Mouse (Mus musculus): ENCODE measurements around the gene Basp1. TPM values are rescaled to one million over a fixed set of nuclear protein-coding genes. Genes with fewer than 3 reads are reported as not detected.

The Basp1 gene
- total RNA-seq, 2 experiments from 2014 or later: not detected

GRCm38 (mm10) chr15:25428551-25428950 lies 15.0 kb upstream of the Basp1 start:
- ATAC-seq (replicated peaks; ENCODE audit: low FRiP score, poor library complexity, severe bottlenecking): no peak

- no peak for ATAC-seq (replicated peaks; ENCODE audit: low FRiP score, poor library complexity, severe bottlenecking)
Observed at GRCm38 (mm10) chr15:25420266-25420665, 6.7 kb upstream of the Basp1 start.

GRCm38 (mm10) chr15:25416367-25416766 lies 2.8 kb upstream of the Basp1 start:
- no peak for ATAC-seq (replicated peaks; ENCODE audit: low FRiP score, poor library complexity, severe bottlenecking)

- no peak for ATAC-seq (replicated peaks; ENCODE audit: low FRiP score, poor library complexity, severe bottlenecking)
Observed at GRCm38 (mm10) chr15:25415958-25416357, 2.4 kb upstream of the Basp1 start.

- ATAC-seq (replicated peaks; ENCODE audit: low FRiP score, poor library complexity, severe bottlenecking): no peak
Observed at GRCm38 (mm10) chr15:25414747-25415119, 1.2 kb upstream of the Basp1 start.

- ATAC-seq (replicated peaks; ENCODE audit: low FRiP score, poor library complexity, severe bottlenecking): no peak
Observed at GRCm38 (mm10) chr15:25414011-25414746, 615 bp upstream of the Basp1 start.

GRCm38 (mm10) chr15:25412761-25413261 lies 753 bp downstream of the Basp1 start:
- no peak for ATAC-seq (replicated peaks; ENCODE audit: low FRiP score, poor library complexity, severe bottlenecking)

- no peak for ATAC-seq (replicated peaks; ENCODE audit: low FRiP score, poor library complexity, severe bottlenecking)
Observed at GRCm38 (mm10) chr15:25412171-25412641, 1.4 kb downstream of the Basp1 start.

- ATAC-seq (replicated peaks; ENCODE audit: low FRiP score, poor library complexity, severe bottlenecking): no peak
Observed at GRCm38 (mm10) chr15:25411461-25411860, 2.1 kb downstream of the Basp1 start.

GRCm38 (mm10) chr15:25405926-25406325 lies 7.6 kb downstream of the Basp1 start:
- ATAC-seq (replicated peaks; ENCODE audit: low FRiP score, poor library complexity, severe bottlenecking): no peak

- no peak for ATAC-seq (replicated peaks; ENCODE audit: low FRiP score, poor library complexity, severe bottlenecking)
Observed at GRCm38 (mm10) chr15:25403879-25404278, 9.7 kb downstream of the Basp1 start.

GRCm38 (mm10) chr15:25402001-25402400 lies 11.6 kb downstream of the Basp1 start:
- no peak for ATAC-seq (replicated peaks; ENCODE audit: low FRiP score, poor library complexity, severe bottlenecking)

GRCm38 (mm10) chr15:25400276-25400675 lies 13.3 kb downstream of the Basp1 start:
- no peak for ATAC-seq (replicated peaks; ENCODE audit: low FRiP score, poor library complexity, severe bottlenecking)

- no peak for ATAC-seq (replicated peaks; ENCODE audit: low FRiP score, poor library complexity, severe bottlenecking)
Observed at GRCm38 (mm10) chr15:25395912-25396590, 17.5 kb downstream of the Basp1 start.

GRCm38 (mm10) chr15:25392525-25393099 lies 21.0 kb downstream of the Basp1 start:
- no peak for ATAC-seq (replicated peaks; ENCODE audit: low FRiP score, poor library complexity, severe bottlenecking)

GRCm38 (mm10) chr15:25391210-25391609 lies 22.4 kb downstream of the Basp1 start:
- ATAC-seq (replicated peaks; ENCODE audit: low FRiP score, poor library complexity, severe bottlenecking): no peak

GRCm38 (mm10) chr15:25387572-25387971 lies 26.0 kb downstream of the Basp1 start:
- ATAC-seq (replicated peaks; ENCODE audit: low FRiP score, poor library complexity, severe bottlenecking): no peak

- no peak for ATAC-seq (replicated peaks; ENCODE audit: low FRiP score, poor library complexity, severe bottlenecking)
Observed at GRCm38 (mm10) chr15:25380051-25380450, 33.5 kb downstream of the Basp1 start.

GRCm38 (mm10) chr15:25378707-25379106 lies 34.9 kb downstream of the Basp1 start:
- ATAC-seq (replicated peaks; ENCODE audit: low FRiP score, poor library complexity, severe bottlenecking): no peak

GRCm38 (mm10) chr15:25376914-25377313 lies 36.6 kb downstream of the Basp1 start:
- ATAC-seq (replicated peaks; ENCODE audit: low FRiP score, poor library complexity, severe bottlenecking): no peak

GRCm38 (mm10) chr15:25373486-25373885 lies 40.1 kb downstream of the Basp1 start:
- no peak for ATAC-seq (replicated peaks; ENCODE audit: low FRiP score, poor library complexity, severe bottlenecking)

Measured in erythroid progenitor cell, adult 5-6 weeks (primary cell).